Mouse (Mus musculus) left cerebral cortex, adult 9 months (tissue): ENCODE data around the gene Zfp972.
A peak's percentile ranks its signal among the peaks of the same experiment; 100 is the strongest.
"Not testable (repeated sequence)": the region's sequence is repeated elsewhere in the genome, so short reads cannot be mapped to it uniquely, and the experiment has no call there.

ENCODE experiments used
- DNase-seq, 2 experiments: peaks; one replicate each; pipeline ENCODE4 v3.0.0; 2022; ENCODE audit warnings: low spot score in 2 of 2

Zfp972 gene

GRCm38 (mm10) chr2:177925563-177926103 lies at the start of gene Zfp972:
Gene Zfp972, minus strand, starts transcription at chr2:177925613.
- not testable (repeated sequence) for DNase-seq

- DNase-seq: not testable (repeated sequence)
Observed at GRCm38 (mm10) chr2:177974814-177975213, 49.4 kb upstream of the Zfp972 start.

- DNase-seq: peak; percentile 96
Observed at GRCm38 (mm10) chr2:177957145-177957544, 31.7 kb upstream of the Zfp972 start, which contains the start of gene Gm14326. Gene Gm14326, minus strand, starts transcription at chr2:177957297.

- DNase-seq: peak in 1 of 2 experiments; percentile 23
Observed at GRCm38 (mm10) chr2:177956734-177957133, 31.3 kb upstream of the Zfp972 start.

GRCm38 (mm10) chr2:177903276-177903675 lies 22.1 kb downstream of the Zfp972 start:
- DNase-seq: not testable (repeated sequence)

- DNase-seq: not testable (repeated sequence)
Observed at GRCm38 (mm10) chr2:177898171-177898570, 27.2 kb downstream of the Zfp972 start.

GRCm38 (mm10) chr2:177897046-177897578 lies 28.3 kb downstream of the Zfp972 start, which contains the start of gene Gm14327:
Gene Gm14327, plus strand, starts transcription at chr2:177897096.
- not testable (repeated sequence) for DNase-seq

GRCm38 (mm10) chr2:177887743-177888142 lies 37.7 kb downstream of the Zfp972 start:
- not testable (repeated sequence) for DNase-seq

GRCm38 (mm10) chr2:177862254-177862653 lies 63.2 kb downstream of the Zfp972 start:
- not testable (repeated sequence) for DNase-seq
